Mouse (Mus musculus): Measurements from ENCODE around the gene Catip. TPM values are rescaled to one million over a fixed set of nuclear protein-coding genes. Genes with fewer than 3 reads are reported as not detected.

The Catip gene
- total RNA-seq, 2 experiments from 2014 or later: 0.10 to 0.20 TPM

DNA sequence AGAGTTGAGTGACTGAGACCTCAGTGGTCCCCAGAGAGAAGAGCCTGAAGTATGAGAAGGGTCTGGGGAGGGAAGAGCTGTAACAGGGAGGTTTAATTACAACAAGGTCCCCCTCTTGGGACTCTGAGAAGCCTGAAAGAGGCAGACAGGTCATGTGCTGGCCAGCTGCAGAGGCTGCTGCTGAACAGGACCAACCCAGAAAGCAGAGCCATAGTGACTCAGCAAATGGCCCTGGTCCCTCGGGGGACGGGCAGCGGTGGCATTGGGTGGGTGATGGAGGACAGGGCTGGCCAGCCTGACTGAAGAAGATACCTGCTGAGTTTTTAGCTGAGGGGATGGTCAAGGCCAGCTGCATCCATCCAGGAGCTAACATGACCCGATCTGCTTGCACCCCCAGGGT is 14.5 kb downstream of the Catip start:
- intact Hi-C loops (cut with DNase I; ENCODE audit: low total_unique reads): no loop called here
- peak; percentile 63 for DNase-seq

- no peak for DNase-seq
- intact Hi-C loops (cut with DNase I; ENCODE audit: low total_unique reads): no loop called here
Observed at GRCm38 (mm10) chr1:74379058-74379504, 17.2 kb downstream of the Catip start.

GRCm38 (mm10) chr1:74380484-74380883 is 18.6 kb downstream of the Catip start:
- intact Hi-C loops (cut with DNase I; ENCODE audit: low total_unique reads): no loop called here
- DNase-seq: no peak

DNA sequence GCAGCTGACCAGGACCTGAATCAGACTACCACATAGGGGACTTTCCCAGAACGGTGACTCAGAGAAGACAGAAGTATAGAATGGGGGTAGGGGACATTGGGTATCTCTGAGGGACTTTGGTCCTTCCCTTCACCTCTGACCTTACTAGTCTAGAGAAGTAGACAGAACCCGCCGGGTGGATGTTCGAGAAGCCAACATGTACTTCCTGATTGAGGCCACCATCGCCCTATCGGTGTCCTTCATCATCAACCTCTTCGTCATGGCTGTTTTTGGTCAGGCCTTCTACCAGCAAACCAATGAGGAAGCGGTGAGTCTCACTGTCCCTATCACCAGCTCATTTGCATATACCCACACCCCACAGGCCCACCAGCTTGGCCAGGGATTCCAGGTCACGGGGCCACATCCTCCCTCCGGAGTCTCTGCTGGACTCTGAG is 19.7 kb downstream of the Catip start:
- intact Hi-C loops (cut with DNase I; ENCODE audit: low total_unique reads): no loop called here
- no peak for DNase-seq

DNA sequence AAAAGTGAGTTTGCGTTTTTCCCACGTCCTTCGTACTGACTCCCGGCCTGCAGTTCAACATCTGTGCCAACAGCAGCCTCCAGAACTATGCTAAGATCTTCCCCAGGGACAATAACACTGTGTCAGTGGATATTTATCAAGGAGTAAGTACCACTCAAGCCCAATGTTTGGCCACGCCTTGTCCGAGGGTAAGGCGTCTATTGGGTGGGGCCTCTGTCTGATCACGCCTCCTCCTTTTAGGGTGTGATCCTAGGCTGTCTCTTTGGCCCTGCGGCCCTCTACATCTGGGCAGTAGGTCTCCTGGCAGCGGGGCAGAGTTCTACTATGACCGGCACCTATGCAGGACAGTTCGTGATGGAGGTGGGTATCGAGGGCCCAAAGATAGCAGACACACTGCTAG is 21.5 kb downstream of the Catip start:
- intact Hi-C loops (cut with DNase I; ENCODE audit: low total_unique reads): no loop called here
- DNase-seq: no peak

DNA sequence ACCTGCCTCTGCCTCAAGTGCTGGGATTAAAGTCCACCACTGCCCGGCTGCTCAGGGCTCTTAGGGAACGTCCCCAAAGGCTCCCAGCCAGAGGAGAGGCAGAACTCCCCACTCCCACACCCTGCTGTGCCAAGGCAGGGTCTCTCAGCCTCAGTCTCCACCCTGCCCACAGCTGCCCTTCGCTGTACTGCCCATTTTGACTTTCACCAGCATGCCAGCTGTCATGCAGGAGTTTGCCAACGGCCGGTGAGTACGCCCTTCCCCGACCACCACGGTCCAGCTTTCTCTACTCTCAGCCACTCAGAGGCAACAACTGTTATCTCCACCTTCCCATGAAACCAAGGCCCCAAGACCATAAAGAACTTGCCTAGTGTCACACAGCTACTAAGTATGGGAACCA is 22.6 kb downstream of the Catip start:
- intact Hi-C loops (cut with DNase I; ENCODE audit: low total_unique reads): no loop called here
- DNase-seq: no peak

DNA sequence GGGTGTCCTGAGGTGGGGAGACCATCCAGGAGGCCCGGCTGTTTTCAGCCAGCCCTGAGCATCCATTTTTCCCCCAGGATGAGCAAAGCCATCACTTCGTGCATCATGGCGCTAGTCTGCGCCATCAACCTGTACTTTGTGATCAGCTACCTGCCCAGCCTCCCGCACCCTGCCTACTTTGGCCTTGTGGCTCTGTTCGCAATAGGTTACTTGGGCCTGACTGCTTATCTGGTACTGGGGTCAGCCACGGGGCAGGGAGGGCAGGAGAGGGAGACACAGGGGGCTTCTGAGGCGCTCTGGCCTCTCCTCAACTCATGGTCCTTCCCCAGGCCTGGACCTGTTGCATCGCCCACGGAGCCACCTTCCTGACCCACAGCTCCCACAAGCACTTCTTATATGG is 23.2 kb downstream of the Catip start:
- no peak for DNase-seq
- intact Hi-C loops (cut with DNase I; ENCODE audit: low total_unique reads): no loop called here

- intact Hi-C loops (cut with DNase I; ENCODE audit: low total_unique reads): no loop called here
- DNase-seq: no peak
Observed at GRCm38 (mm10) chr1:74385531-74385930, 23.6 kb downstream of the Catip start.

GRCm38 (mm10) chr1:74386363-74386713 is 24.4 kb downstream of the Catip start:
- DNase-seq: no peak

DNA sequence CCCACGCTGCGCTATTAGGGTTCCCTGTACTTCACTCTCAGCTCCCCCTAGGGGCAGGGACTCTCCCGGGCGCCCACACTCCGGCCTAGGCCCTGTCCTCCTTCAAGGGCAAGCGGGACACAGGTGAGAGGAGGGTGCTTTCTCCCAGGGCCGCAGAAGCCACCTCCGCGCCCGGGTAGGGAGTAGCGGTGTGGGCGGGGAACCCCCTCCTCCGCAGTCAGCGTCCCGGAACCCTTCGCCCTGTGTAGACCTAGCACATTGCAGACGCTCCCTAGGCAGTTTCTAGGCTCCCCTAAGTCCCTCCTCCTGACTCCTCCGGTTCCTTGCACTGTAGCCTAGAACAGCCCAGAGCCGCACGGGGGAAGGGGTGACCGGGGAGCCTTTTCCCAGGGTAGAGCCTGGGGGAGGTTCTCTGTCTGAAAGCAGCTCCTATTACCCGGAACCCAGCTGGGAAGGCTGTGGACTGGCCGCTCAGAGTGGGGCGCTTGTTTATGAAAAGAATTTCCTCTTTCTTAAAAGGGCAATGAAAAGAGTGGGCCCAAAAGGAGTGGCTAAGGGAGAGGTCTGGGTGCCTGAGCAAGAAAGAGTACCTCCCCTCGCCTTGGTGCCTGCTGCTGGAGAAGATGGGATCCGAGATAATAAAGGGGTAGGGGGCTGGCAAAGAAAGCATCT is 24.9 kb downstream of the Catip start:
- intact Hi-C loops (cut with DNase I; ENCODE audit: low total_unique reads): no loop called here
- peak; percentile 93 for DNase-seq

More at GRCm38 (mm10) chr1:74386363-74386713, 24.4 kb downstream of the Catip start:
- intact Hi-C loops (cut with DNase I; ENCODE audit: low total_unique reads): no loop called here

- no peak for DNase-seq
- intact Hi-C loops (cut with DNase I; ENCODE audit: low total_unique reads): no loop called here
Observed at GRCm38 (mm10) chr1:74387386-74387988, 25.6 kb downstream of the Catip start.

- intact Hi-C loops (cut with DNase I; ENCODE audit: low total_unique reads): no loop called here
- DNase-seq: no peak
Observed at GRCm38 (mm10) chr1:74388398-74388920, 26.6 kb downstream of the Catip start.

DNA sequence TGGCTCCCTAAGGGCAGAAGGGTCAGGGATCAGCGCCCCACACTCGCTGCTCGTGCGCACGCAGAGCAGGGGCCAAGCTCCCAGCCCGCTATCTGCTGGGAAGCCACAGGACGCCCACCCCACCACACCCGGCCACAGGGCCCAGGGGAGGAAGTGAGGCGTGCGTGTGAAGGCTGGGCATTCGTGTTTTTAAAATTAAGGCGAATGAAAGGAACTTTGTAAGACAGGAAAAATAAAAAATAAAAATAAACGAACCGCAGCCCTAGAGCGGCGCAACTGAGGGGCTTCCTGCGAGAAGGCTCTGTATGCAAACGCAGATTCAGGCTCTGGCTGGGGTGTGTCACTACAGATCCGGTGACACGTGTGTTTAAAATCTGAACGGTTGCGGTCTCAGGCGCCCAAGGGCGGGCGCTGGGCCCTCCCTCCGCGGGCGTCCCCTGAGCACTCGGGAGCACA is 28.0 kb downstream of the Catip start:
- intact Hi-C loops (cut with DNase I; ENCODE audit: low total_unique reads): no loop called here
- DNase-seq: no peak

DNA sequence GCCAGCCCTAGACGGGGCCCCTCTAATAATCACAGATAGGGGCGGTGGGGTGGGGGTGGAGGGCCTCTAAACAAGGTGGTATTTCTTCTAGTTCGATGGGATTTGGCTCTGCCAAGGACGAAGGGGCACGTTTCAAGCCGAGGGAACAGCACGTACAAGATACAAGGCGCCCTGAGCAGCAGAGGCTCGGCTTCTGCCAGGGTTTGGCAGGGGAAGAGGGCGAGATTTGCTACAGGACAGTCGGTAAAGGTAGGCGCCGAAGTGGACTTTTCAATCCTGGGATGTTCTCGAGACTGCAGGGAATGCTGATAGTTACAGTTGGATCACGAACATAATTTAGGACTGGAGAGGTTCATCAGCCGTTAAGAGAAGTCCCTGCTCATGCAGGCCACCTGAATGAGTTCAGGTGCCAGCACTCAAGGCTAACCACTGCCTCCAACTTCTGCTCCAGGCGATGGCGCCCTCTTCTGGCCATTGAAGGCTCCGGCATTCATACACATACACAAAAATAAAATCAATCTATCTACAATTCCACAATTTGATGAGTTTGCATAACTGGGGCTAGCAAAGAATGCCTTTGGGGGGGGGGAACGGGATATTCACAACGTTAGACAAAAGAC is 28.5 kb downstream of the Catip start:
- intact Hi-C loops (cut with DNase I; ENCODE audit: low total_unique reads): no loop called here
- DNase-seq: peak; percentile 72

- intact Hi-C loops (cut with DNase I; ENCODE audit: low total_unique reads): no loop called here
- DNase-seq: peak; percentile 99
Observed at GRCm38 (mm10) chr1:74390924-74391748, 29.2 kb downstream of the Catip start, which contains the start of gene Ctdsp1. Gene Ctdsp1 (plus strand): TSS chr1:74391509.

DNA sequence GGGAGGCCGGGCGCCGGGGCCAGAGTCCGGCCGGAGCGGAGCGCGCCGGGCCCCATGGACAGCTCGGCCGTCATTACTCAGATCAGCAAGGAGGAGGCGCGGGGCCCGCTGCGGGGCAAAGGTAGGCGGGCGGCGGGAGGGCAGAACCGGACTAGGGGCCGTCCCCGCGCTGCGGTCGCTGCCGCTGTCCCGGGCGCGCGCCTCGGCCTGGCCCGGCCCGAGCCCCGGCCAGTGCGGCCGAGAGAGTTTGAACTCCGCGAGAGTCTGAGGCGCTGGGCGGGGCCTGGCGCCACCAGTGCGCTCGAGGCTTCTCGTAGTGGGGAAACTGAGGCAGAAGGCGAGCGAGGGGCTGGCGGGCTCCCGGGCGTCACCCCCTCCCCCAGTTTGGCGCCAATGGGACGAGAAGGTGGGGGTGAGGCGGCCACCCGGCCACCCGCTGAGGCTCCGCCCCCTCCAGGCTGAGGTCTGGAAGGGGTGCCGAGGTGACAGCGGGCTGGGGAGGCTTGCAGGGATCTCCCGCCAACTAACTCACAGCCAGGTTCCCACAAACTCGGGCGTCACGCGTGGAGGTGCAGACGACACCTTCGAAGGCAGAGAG is 30.0 kb downstream of the Catip start:
- intact Hi-C loops (cut with DNase I; ENCODE audit: low total_unique reads): no loop called here
- DNase-seq: peak; percentile 84

DNA sequence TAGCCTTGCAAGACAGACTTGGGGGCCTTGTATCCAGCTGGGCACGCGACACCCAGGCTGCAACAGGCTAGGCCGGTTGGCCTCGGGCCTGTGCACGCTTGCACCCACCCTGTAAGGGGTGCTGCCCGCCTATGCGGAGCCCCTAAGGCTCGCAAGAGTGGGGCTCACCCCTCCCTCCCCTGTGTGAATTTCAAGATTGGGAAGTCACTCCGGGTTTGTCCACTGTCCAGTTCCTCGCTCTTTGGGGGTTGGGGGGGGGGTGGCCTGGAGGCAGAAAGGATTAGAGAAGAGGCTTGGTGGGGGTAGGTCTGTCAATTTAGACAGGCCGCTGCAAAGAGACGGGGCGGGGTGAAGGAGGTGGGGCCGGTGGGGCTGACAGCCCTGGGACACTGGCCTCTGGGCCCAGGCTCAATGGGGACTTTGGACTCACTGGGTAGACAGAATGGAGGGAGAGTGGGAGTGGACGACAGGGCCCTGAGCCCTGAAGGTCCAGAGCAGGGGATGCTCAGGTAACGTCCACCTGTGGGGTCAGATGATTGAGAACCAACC is 30.6 kb downstream of the Catip start:
- intact Hi-C loops (cut with DNase I; ENCODE audit: low total_unique reads): no loop called here
- DNase-seq: no peak

GRCm38 (mm10) chr1:74393010-74393409 is 31.1 kb downstream of the Catip start:
- intact Hi-C loops (cut with DNase I; ENCODE audit: low total_unique reads): no loop called here
- DNase-seq: no peak

DNA sequence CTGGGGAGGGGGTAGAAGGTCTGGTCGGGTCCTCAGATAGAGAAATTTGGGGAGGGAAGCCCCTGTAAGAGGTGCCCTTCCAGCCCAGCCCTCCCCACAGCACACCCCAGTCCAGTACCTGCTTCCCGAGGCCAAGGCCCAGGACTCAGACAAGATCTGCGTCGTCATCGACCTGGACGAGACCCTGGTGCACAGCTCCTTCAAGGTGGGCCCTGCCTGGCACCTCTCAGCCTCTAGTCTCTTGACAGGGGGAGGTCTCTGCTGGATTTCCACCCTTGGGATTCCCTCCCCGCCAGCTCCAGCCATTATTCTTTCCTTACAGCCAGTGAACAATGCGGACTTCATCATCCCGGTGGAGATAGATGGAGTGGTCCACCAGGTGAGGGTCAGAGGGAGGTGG is 31.8 kb downstream of the Catip start:
- DNase-seq: no peak
- intact Hi-C loops (cut with DNase I; ENCODE audit: low total_unique reads): no loop called here
